Mouse (Mus musculus): ENCODE data around the gene Hoxb5. TPM values are rescaled to one million over a fixed set of nuclear protein-coding genes. Genes with fewer than 3 reads are reported as not detected.

Gene Hoxb5
- total RNA-seq, 4 experiments from 2014 or later = 0.29 to 0.49 (median 0.37) TPM

- no peak for DNase-seq (ENCODE audit: low spot score in 2 of 2)
These were observed 33.9 kb downstream of the Hoxb5 start for GRCm38 (mm10) chr11:96337026-96337425.

GRCm38 (mm10) chr11:96338957-96339855, 36.1 kb downstream of the Hoxb5 start:
- DNase-seq (ENCODE audit: low spot score in 2 of 2) = no peak

- DNase-seq (ENCODE audit: low spot score in 2 of 2) = no peak
These were observed 37.7 kb downstream of the Hoxb5 start for GRCm38 (mm10) chr11:96340698-96341365.

GRCm38 (mm10) chr11:96341701-96342575, 38.8 kb downstream of the Hoxb5 start:
- DNase-seq (ENCODE audit: low spot score in 2 of 2) = no peak

GRCm38 (mm10) chr11:96342576-96342930, 39.4 kb downstream of the Hoxb5 start:
- no peak for DNase-seq (ENCODE audit: low spot score in 2 of 2)

GRCm38 (mm10) chr11:96343206-96343745, 40.1 kb downstream of the Hoxb5 start:
- DNase-seq (ENCODE audit: low spot score in 2 of 2) = no peak

GRCm38 (mm10) chr11:96344061-96344877, 41.1 kb downstream of the Hoxb5 start:
- DNase-seq (ENCODE audit: low spot score in 2 of 2) = no peak

- DNase-seq (ENCODE audit: low spot score in 2 of 2) = no peak
These were observed 41.7 kb downstream of the Hoxb5 start for GRCm38 (mm10) chr11:96344878-96345159.

GRCm38 (mm10) chr11:96345220-96345892, 42.2 kb downstream of the Hoxb5 start:
- DNase-seq (ENCODE audit: low spot score in 2 of 2) = no peak

- DNase-seq (ENCODE audit: low spot score in 2 of 2) = no peak
These were observed 43.0 kb downstream of the Hoxb5 start for GRCm38 (mm10) chr11:96345893-96346806.

GRCm38 (mm10) chr11:96346916-96347520, 43.9 kb downstream of the Hoxb5 start:
- no peak for DNase-seq (ENCODE audit: low spot score in 2 of 2)

- DNase-seq (ENCODE audit: low spot score in 2 of 2) = no peak
These were observed 44.6 kb downstream of the Hoxb5 start for GRCm38 (mm10) chr11:96347717-96348116.

- no peak for DNase-seq (ENCODE audit: low spot score in 2 of 2)
These were observed 45.2 kb downstream of the Hoxb5 start for GRCm38 (mm10) chr11:96348141-96348928.

GRCm38 (mm10) chr11:96348988-96349387, 45.9 kb downstream of the Hoxb5 start:
- DNase-seq (ENCODE audit: low spot score in 2 of 2) = no peak

GRCm38 (mm10) chr11:96349491-96350340, 46.6 kb downstream of the Hoxb5 start:
- no peak for DNase-seq (ENCODE audit: low spot score in 2 of 2)

GRCm38 (mm10) chr11:96350341-96350624, 47.1 kb downstream of the Hoxb5 start, which contains the start of gene Hoxb2:
Hoxb2 (plus strand) TSS chr11:96350525.
- no peak for DNase-seq (ENCODE audit: low spot score in 2 of 2)

- DNase-seq (ENCODE audit: low spot score in 2 of 2) = no peak
These were observed 47.7 kb downstream of the Hoxb5 start for GRCm38 (mm10) chr11:96350791-96351190.
